Mouse (Mus musculus) MEL (cell line): ENCODE measurements around the gene Tex38.

ENCODE experiments used
- CTCF ChIP-seq, 3 experiments: IDR thresholded peaks in 2 of 3; conservative IDR thresholded peaks in 1 of 3; 2 replicates each; pipeline ENCODE4 v1.5.1; 2011 to 2012; ENCODE audit warnings: low read length in 3 of 3, low read depth in 2 of 3, mild to moderate bottlenecking in 2 of 3, improper control_type of control experiment in 1 of 3, inconsistent platforms in 1 of 3, mixed read lengths in 1 of 3, moderate library complexity in 1 of 3; ENCODE audit not compliant: control insufficient read depth in 1 of 3, insufficient read depth in 1 of 3, poor library complexity in 1 of 3, severe bottlenecking in 1 of 3
- EP300 ChIP-seq, 2 experiments: IDR thresholded peaks; 2 replicates each; pipeline ENCODE4 v1.6.1; 2011; ENCODE audit warnings: improper control_type of control experiment in 2 of 2, low read length in 2 of 2, low read depth in 1 of 2, mild to moderate bottlenecking in 1 of 2
- HCFC1 ChIP-seq: IDR thresholded peaks from 2 replicates; pipeline ENCODE4 v1.6.1; 2012; ENCODE audit warnings: low read depth, mild to moderate bottlenecking, inconsistent platforms, low read length, improper control_type of control experiment, moderate library complexity
- MXI1 ChIP-seq: IDR thresholded peaks from 2 replicates; pipeline ENCODE4 v1.6.1; 2011; ENCODE audit warnings: mild to moderate bottlenecking, low read depth, low read length, improper control_type of control experiment
- MYC ChIP-seq: IDR thresholded peaks from 2 replicates; pipeline ENCODE4 v1.6.1; 2011; ENCODE audit warnings: low read depth, mild to moderate bottlenecking, low read length, improper control_type of control experiment, moderate library complexity
- NELFE ChIP-seq: IDR thresholded peaks from 2 replicates; pipeline ENCODE4 v1.6.1; 2011; ENCODE audit warnings: low read depth, low read length, improper control_type of control experiment
- POLR2A ChIP-seq, 2 experiments: IDR thresholded peaks; 2 replicates each; pipeline ENCODE4 v1.6.1; 2011 to 2012; ENCODE audit warnings: low read length in 2 of 2, mild to moderate bottlenecking in 2 of 2, control low read depth in 1 of 2, improper control_type of control experiment in 1 of 2, low read depth in 1 of 2, moderate library complexity in 1 of 2; ENCODE audit not compliant: control insufficient read depth in 1 of 2, insufficient read depth in 1 of 2, poor library complexity in 1 of 2
- POLR2AphosphoS2 ChIP-seq: IDR thresholded peaks from 2 replicates; pipeline ENCODE4 v1.6.1; 2011; ENCODE audit warnings: low read length, improper control_type of control experiment
- TCF12 ChIP-seq: IDR thresholded peaks from 2 replicates; pipeline ENCODE4 v1.6.1; 2014; ENCODE audit warnings: low read depth, mild to moderate bottlenecking, inconsistent platforms, low read length, improper control_type of control experiment, moderate library complexity

GRCm38 (mm10) chr4:115775056-115775455 lies 5.8 kb downstream of the Tex38 start:
- TF ChIP-seq NELFE (no peak), TCF12 (no peak), HCFC1 (no peak), POLR2A (IDR thresholded peaks at IDR 0.05; ENCODE audit: control insufficient read depth in 1 of 2, insufficient read depth in 1 of 2, low read depth in 1 of 2, low read length in 2 of 2, poor library complexity in 1 of 2) (no peak), CTCF (IDR thresholded peaks at IDR 0.05 in 2 of 3, conservative IDR thresholded peaks at IDR 0.05 in 1 of 3; ENCODE audit: control insufficient read depth in 1 of 3, insufficient read depth in 1 of 3, low read depth in 2 of 3, low read length in 3 of 3, poor library complexity in 1 of 3, severe bottlenecking in 1 of 3) (no peak), POLR2AphosphoS2 (no peak), MXI1 (no peak), EP300 (IDR thresholded peaks at IDR 0.05; ENCODE audit: low read depth in 1 of 2, low read length in 2 of 2) (no peak), MYC (no peak)
